Mouse (Mus musculus) heart, postnatal 25 days (tissue): ENCODE data around the gene Gnl1. TPM values are rescaled to one million over a fixed set of nuclear protein-coding genes. Genes with fewer than 3 reads are reported as not detected.
"Not testable (repeated sequence)": the region's sequence is repeated elsewhere in the genome, so short reads cannot be mapped to it uniquely, and the experiment has no call there.

ENCODE experiments used
- DNase-seq: peaks from one replicate; pipeline ENCODE4 v3.0.0; 2022; ENCODE audit warnings: low spot score
- intact Hi-C: fragments of 180-260 bp; cut with DNase I; formaldehyde crosslinking; loops from one replicate; pipeline ENCODE4 v1.15.1; 2025
- total RNA-seq, 2 experiments: library from RNA; stranded (reverse); gene quantifications; 2 replicates each; pipeline ENCODE4 v1.2.3; 2021

The Gnl1 gene
- total RNA-seq, 2 experiments from 2014 or later: 26.4 to 26.6 TPM

DNA sequence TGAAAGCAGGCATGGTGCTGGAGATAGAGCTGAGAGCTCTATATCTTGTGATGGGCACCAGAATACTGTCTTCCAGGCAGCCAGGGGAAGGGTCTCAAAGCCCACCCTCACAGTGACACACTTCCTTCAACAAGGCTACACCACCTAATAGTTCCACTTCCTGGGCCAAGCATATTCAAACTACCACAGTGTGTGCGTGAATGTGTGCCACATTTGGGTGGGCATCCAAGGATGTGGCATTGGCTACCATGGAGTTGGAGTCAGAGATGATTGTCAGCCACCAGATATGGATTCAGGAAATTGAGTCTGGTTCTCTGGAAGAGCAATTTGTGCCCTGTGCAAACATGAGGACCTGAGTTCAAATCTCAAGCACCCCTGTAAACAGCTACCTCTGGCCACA, 41.7 kb downstream of the Gnl1 start:
- intact Hi-C loops: no loop called here
- no peak for DNase-seq

DNA sequence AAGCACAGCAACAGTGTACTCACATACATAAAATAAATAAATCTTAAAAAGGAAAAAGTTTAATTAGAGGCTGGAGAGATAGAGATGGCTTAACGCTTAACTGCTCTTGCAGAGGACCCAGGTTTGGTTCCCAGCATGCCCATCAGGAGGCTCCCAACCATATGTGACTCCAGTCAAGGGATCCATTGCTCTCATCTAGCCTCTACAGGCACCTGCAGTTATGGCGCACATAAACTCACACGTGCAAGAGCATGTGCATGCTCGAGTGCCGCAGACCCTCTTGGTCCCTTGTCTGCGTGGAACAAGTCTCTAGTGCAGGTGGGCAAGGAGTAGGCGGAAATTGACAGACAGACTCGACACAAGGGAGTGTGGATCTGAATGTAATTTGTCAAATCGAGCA, 42.4 kb downstream of the Gnl1 start:
- DNase-seq: no peak
- intact Hi-C loops: no loop called here

DNA sequence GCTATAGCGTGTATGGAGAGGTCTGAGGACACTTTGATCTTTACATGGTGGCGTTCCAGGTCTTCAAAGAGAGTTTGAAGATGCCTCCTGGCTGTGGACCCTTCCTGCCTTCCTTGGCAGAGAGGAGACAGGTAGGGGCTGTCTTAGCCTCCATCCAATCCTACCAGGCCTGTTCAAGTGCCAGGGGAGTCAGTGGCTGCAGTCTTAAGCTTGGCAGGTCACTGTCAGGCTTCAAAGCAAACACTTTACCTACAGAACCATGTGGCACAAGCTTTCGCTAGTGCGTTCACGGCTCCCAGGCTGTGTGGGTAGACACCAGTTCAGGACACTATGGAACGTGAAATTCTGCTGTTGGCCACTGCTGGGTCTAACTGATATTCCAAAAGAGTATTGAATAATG, 43.3 kb downstream of the Gnl1 start:
- no peak for DNase-seq
- intact Hi-C loops: no loop called here

DNA sequence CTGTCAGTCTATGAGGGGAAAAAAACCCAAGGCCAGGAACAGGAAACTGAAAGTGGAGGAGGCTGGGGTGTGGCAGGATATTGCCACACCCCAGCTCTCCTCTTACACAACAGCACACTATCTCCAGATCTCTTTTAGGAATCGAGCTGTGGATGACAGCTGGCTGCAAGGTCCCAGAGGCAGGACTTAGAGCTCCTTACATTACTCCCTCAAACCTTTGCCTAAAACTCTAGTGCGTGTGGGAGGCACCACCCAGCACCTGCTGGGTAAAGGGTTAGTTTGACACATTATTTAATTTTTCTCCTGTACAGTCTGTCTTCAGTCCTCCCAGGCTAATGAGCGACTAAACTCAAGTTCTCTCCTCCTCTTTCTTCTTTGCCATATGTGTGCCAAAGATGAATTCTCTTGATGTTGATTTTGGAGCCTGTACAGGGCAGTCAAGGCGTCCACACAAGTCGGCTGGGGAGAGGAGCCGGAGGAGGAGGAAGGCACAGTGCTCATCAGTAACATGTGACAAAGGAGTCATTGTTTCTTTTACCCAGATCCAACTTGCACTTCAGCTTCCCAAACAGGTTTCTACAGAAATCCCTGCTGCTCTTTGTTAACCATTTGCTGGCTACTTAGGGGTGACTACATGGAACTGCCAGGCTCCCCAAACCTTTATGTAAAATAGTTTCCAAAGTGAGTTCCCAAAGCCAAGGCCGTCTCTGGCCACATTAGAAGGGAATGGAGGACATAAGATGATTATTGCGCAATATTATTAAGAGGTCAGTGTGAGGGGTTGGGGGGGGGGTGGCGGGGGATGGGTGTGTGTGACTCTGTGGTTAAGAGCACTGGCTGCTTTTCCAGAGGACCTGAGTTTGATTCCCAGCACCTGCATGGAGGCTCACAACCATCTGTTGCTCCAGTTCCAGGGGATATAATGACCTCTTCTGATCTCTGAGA, 44.3 kb downstream of the Gnl1 start:
- no peak for DNase-seq

DNA sequence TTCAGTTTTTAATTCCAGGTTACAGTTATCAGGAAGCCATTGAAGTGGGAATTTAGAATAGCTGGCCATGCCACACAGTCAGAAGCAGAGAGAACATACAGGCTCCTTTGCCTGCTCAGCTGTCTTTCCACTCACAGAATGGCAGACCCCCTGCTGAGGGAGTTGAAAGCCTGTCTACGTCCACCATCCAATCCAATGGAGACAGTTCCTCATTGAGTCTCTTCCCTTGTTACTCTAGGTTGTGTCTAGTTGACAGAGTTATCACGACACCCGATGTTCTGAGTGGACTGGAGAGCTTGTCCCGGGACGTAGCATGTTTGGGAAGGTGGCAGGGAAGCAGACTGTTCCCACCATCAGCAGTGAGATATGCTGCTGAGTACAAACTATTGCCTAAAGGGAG, 45.5 kb downstream of the Gnl1 start:
- no peak for DNase-seq
- intact Hi-C loops: no loop called here

More for the DNA sequence above, 44.3 kb downstream of the Gnl1 start:
- intact Hi-C loops: no loop called here

DNA sequence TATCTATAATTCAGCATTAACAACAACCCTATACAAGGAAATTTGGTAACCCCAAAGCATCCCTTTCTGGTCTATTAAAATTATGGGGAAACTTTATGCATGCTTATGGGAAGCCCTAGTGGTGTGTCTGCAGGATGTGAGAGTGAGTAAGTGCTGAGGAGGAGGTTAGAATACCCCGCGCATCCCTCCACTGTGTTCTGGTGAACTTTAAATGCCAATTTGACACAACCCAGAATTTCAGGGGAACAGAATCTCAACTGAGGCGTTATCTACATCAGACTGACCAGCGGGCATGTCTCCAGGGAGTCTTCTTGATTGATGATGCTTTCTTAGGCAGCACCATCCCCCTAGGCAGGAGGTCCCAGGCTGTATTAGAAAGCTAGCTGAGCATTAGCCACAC, 46.2 kb downstream of the Gnl1 start:
- no peak for DNase-seq
- intact Hi-C loops: no loop called here

DNA sequence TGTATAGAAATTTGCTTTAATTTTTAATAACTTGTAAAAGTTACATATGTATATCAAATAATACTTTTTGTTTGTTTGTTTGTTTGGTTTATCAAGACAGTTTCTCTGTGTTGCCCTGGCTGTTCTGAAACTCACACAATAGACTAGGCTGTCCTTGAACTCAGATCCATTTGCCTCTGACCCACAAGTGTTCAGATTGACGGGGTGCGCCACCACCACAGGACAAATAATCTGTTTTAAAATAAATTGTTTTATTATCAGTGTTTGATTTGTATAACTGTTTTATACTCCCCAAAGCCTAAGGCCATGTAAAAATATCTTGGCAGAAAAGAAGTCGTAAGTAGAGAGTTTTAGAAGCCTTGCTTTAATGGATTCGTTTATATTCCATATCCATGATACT, 48.0 kb downstream of the Gnl1 start:
- intact Hi-C loops: no loop called here
- no peak for DNase-seq

DNA sequence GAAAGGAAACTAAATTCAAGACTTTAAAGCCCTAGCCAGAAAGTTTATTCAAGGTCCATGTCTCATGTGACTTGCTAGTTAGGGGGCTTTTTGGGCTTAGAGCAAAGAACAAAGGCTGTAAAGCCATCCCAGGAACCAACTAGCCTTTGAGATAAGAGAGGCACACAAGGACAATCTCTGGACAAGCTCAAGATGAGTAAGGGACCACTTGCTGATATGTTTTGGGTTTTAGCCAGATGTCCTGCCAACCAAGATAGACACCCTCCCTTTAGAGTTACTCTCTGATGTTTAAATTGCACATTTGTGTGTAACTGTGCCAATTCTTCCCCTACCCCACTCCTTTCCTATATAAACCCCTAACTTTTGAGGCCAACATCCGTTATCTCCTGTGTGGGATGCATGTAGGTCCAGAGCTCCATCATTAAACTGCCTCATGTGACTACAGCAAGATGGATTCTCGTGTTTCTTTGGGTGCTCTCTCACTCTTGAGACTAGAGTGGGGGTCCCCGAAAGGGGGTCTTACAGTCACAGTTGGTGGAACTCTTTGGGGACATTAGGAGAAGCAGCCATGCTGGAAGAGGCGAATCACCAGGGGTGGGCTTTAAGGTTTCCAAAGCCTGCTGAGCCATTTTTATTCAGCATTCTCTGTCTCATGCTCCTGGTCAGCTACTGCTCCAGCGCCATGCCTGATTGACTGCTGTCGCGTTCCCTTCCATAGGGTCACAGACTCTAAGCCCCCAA, 49.4 kb downstream of the Gnl1 start:
- intact Hi-C loops: no loop called here
- DNase-seq: no peak

DNA sequence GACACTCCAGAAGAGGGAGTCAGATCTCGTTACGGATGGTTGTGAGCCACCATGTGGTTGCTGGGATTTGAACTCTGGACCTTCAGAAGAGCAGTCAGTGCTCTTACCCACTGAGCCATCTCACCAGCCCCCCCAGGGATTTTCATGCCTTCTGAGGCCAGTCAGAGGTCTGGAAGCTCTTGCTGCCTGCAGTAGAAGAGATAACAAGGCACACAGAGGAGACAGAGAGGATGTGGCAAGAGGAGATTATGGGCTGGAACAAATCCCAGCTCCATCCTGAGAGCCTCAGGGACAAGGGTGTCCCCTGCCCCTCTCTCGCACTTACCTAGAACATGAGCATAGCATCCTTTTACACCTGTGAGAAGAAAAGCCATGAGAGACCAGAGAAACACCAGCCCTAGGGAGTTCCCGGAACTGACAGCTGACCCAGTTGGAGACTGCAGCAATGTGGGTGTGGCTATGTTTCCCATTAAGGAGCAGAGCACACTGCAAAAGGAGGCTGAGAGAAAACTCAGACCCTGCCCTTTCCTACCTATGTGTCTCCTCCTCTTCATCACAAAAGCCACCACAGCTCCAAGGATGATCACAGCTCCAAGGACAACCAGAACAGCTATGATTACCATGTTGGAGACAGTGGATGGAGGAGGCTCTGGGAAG, 50.5 kb downstream of the Gnl1 start:
- DNase-seq, intact Hi-C loops: not testable (repeated sequence)

DNA sequence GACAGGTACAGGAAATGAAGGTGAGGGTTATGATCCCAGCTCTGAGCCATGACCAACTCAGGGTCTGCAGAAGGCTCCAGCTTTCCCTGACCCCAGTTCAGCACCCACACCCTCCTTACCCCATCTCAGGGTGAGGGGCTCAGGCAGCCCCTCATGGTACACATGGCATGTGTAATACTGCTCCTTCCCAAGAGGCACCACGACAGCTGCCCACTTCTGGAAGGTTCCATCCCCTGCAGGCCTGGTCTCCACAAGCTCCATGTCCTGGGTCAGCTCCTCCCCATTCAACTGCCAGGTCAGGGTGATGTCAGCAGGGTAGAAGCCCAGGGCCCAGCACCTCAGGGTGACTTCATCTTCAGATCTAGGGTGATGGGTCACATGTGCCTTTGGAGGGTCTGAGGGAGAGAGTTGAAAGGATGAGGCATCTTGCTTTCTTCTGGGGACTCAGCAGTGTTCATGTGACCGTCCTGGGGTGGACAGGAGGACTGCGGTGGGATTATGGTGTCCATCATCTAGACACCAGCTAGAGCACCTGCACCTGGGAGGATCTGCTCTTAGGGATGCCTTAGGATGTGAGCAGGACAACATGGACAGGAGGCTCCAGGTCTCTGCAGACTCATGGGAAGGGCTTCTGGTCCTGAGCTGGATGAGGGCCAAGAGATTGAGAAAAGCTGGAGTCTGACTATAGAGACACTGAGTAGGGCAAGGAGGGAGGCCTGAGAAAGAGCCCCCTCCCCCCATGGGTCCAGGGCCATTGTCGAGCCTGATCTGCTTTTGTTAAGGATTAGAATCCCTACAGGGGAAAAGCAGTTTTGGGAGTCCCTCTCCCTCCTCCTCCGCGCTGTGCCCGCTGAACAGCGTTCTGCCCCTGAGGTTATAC, 51.3 kb downstream of the Gnl1 start:
- not testable (repeated sequence) for DNase-seq

DNA sequence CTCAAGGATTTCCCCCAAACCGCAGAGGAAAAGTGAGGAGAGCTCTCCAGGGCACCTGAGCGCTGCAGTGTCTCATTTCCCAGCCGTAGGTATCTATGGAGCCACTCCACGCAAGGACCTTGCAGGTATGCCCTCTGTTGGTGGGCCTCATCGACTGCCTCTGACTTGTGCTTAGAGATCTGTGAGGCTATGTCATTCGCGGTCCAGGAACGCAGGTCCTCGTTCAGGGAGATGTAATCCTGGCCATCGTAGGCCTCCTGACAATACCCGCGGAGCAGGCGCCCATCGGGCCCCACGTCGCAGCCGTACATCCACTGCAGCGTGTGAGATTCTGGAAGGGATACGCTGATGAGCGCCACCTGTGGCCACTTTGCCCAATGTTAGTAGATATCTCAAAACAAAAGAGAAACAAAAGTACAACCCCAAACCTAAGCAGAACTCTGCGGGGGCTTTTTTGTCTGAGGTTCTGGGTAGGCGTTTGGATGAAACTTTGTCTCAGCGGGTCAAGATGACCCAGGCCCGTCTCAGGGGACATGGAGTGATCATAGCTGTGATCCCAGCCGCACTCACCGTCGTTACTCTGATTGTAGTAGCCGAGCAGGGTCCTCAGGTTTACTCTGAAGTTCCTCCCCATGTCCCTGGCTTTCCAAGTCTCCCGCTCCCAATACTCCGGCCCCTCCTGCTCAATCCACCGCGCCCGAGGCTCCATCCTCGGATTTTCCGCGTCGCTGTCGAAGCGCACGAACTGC, 52.1 kb downstream of the Gnl1 start:
- DNase-seq, intact Hi-C loops: not testable (repeated sequence)

More for the DNA sequence above, 51.3 kb downstream of the Gnl1 start:
- intact Hi-C loops: not testable (repeated sequence)

DNA sequence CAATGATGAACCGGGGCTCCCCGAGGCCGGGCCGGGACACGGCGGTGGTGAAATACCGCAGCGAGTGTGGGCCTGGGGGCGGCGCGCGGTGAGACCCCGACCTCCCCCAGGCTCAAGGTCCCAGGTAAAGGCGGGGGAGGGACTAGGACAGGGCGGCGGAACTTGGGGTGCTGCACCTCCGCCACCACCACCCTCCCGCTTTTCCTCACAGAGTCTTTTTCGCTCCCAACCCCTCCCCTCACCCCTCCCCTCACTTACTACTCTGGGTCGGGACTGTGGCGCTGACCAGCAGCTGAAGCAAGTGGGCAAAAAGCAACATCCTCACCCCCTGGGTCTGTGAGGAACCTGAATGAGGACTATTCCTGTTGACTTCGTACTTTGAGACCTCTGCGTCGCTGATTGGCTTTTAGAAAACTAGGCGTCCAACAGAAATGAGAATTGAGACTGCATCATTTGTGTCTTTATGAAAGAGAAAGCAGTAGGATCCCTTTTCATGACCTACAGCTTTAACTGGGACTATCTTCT, 52.8 kb downstream of the Gnl1 start, which contains the start of gene H2-T23:
TSS of gene H2-T23 (minus strand) at position 505 of the 525 bp plus-strand sequence.
- intact Hi-C loops: not testable (repeated sequence)
- peak; percentile 43 for DNase-seq

DNA sequence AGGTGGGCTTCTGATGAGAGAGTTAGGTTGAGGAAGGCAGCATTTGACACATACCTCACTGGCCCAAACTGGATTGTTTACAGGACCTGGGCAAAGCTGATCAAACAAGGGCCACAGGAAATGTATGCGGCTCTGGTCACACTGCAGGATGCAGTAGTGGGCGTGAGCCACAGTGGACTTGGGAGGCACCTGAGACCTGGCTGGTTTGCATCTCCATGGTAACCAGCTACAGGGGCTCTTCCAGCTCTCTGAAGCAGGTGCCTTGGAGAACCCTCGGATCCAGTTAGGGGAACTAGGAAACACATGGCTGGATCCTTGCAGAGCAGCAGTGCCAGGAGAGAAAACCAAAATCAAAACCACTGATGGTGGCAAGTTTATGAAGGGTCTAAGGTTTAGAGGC, 54.9 kb downstream of the Gnl1 start:
- DNase-seq, intact Hi-C loops: not testable (repeated sequence)

DNA sequence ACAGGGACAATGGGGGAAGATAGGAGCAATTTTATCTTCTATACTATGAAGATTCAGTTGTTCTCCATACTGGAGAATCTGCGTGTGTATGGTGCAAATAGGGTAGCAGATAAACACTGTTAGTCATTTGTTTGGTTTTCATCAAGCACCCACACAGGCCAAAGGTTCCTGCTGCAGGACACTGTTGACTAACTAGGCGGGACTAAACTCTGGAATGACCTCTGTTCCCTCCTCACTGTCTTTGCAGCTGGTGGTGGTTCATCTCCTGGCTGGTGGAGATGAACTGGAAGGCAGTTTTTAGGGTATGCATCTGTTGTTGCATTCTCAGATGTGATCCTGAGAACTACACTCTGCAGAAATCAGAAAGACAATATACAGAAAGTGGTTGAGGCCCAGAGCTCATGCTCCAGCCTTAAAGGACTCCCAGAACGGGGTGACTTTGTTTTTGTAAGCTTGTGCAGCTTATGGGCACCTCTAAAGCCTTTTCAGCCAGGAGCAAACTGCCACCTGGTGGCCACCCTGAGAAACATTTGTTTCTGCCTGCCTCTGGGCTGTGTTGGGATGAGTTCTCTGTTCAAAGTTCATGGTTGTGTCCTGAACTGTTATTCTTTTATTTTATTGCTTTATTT, 55.5 kb downstream of the Gnl1 start:
- intact Hi-C loops: loop anchor here (1.0 kb wide), 1 partner anchor 38 kb away; no protein-coding TSS in a partner anchor
- not testable (repeated sequence) for DNase-seq

DNA sequence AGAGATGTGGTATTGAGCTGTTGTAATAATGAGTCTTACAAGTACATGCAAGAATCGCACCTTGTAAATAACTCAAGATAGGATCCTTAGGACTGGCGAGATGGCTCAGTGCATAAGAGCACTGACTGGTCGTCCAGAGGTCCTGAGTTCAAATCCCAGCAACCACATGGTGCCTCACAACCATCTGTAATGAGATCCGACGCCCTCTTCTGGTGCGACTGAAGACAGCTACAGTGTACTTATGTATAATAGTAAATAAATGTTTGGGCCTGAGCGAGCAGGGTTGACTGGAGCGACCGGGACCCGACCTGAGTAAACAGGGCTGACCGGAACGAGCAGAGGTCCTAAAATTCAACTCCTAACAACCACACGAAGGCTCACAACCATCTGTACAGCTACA, 56.5 kb downstream of the Gnl1 start:
- intact Hi-C loops, DNase-seq: not testable (repeated sequence)
